Mouse (Mus musculus) stomach, embryonic 15.5 days (tissue): ENCODE data around the gene Hexim2. TPM values are rescaled to one million over a fixed set of nuclear protein-coding genes. Genes with fewer than 3 reads are reported as not detected.

ENCODE experiments used
- ATAC-seq: fragments of 200-750 bp; cut with Nextera tagmentation; 2 replicates; pipeline ENCODE4 v1.8.0; 2017; ENCODE audit warnings: low read depth, moderate number of reproducible peaks, moderate TSS enrichment; ENCODE audit not compliant: insufficient read depth, low FRiP score
- H3K27ac ChIP-seq: fragments of 300-500 bp; sonication (generic); 2 replicates; pipeline ENCODE4 v1.5.1; 2015; ENCODE audit warnings: mild to moderate bottlenecking, inconsistent platforms
- H3K27me3 ChIP-seq: fragments of 300-500 bp; sonication (generic); replicated peaks from 2 replicates; pipeline ENCODE4 v1.6.1; 2015; ENCODE audit warnings: inconsistent platforms
- H3K36me3 ChIP-seq: fragments of 300-500 bp; sonication (generic); 2 replicates; pipeline ENCODE4 v1.6.1; 2015; ENCODE audit warnings: inconsistent platforms
- H3K4me1 ChIP-seq: fragments of 300-500 bp; sonication (generic); 2 replicates; pipeline ENCODE4 v1.6.1; 2015; ENCODE audit warnings: inconsistent platforms
- H3K4me2 ChIP-seq: fragments of 300-500 bp; sonication (generic); 2 replicates; pipeline ENCODE4 v1.6.1; 2015; ENCODE audit warnings: mild to moderate bottlenecking, inconsistent platforms
- H3K4me3 ChIP-seq: fragments of 300-500 bp; sonication (generic); replicated peaks from 2 replicates; pipeline ENCODE4 v1.5.1; 2015; ENCODE audit warnings: inconsistent platforms
- H3K9ac ChIP-seq: fragments of 300-500 bp; sonication (generic); 2 replicates; pipeline ENCODE4 v1.6.1; 2015; ENCODE audit warnings: inconsistent platforms
- H3K9me3 ChIP-seq: fragments of 300-500 bp; sonication (generic); 2 replicates; pipeline ENCODE4 v1.6.1; 2016; ENCODE audit warnings: inconsistent platforms
- WGBS: fragments of 180-500 bp; shearing (Covaris S2); methylation state at CpG from one replicate; pipeline ENCODE4 v1.1.7; 2015; 5-methylcytosine and 5-hydroxymethylcytosine counted together
- polyA plus RNA-seq: library from polyadenylated mRNA; unstranded; fragments of >200 nt; fragmentation: Nextera tagmentation; extraction: Ambion mirVana; gene quantifications from 2 replicates; pipeline ENCODE4 v1.2.1, GENCODE M21; 2015

The Hexim2 gene
- polyA plus RNA-seq, 1 experiment from 2014 or later: 8.7 TPM

GRCm38 (mm10) chr11:103101866-103102501, 30.2 kb upstream of the Hexim2 start:
- 0 out of 2 replicates have a peak overlapping the region, but pooled peaks have one; percentile 32 for H3K27ac ChIP-seq
- 0 out of 2 replicates have a peak, but pooled peaks have one; percentile 6 for ATAC-seq
- 2% methylated on average over 30 of the region's 30 CpGs for WGBS

GRCm38 (mm10) chr11:103102725-103103349, 29.4 kb upstream of the Hexim2 start:
- Histone ChIP-seq H3K4me1 (peaks cover 30% of the 10 kb centered on the region), H3K27me3 (peaks cover 10% of the 10 kb centered on the region; the same call in 1 of the 2 replicates), H3K27ac (peak overlapping the region; percentile 6; the same call in 1 of the 2 replicates), H3K4me3 (peak overlapping the region; percentile 62), H3K4me2 (peak overlapping the region; percentile 89), H3K9ac (peak overlapping the region; percentile 26), H3K36me3 (no peaks in the 10 kb centered on the region), H3K9me3 (no peaks in the 10 kb centered on the region)
- ATAC-seq: peak; percentile 92
- 1% methylated on average over 35 of the region's 35 CpGs for WGBS

More at GRCm38 (mm10) chr11:103101866-103102501, 30.2 kb upstream of the Hexim2 start:
- Histone ChIP-seq H3K4me3 (peak overlapping the region; percentile 62), H3K9ac (peak overlapping the region; percentile 26), H3K27me3 (peaks cover 10% of the 10 kb centered on the region; the same call in 1 of the 2 replicates), H3K9me3 (no peaks in the 10 kb centered on the region), H3K4me1 (peaks cover 38% of the 10 kb centered on the region), H3K36me3 (no peaks in the 10 kb centered on the region), H3K4me2 (peak overlapping the region; percentile 89)

- 54% methylated on average over 8 of the region's 8 CpGs for WGBS
- no peak for ATAC-seq
- Histone ChIP-seq H3K9me3 (no peaks in the 10 kb centered on the region), H3K4me3 (peak overlapping the region; percentile 62), H3K27ac (no peak overlapping the region), H3K4me1 (peaks cover 30% of the 10 kb centered on the region), H3K36me3 (no peaks in the 10 kb centered on the region), H3K27me3 (peaks cover 10% of the 10 kb centered on the region; the same call in 1 of the 2 replicates), H3K9ac (0 out of 2 replicates have a peak overlapping the region, but pooled peaks have one; percentile 26), H3K4me2 (peak overlapping the region; percentile 89)
Measured at GRCm38 (mm10) chr11:103103621-103104020, 28.6 kb upstream of the Hexim2 start.

- Histone ChIP-seq H3K27ac (no peak overlapping the region; the same call in 1 of the 2 replicates), H3K27me3 (peaks cover 10% of the 10 kb centered on the region; the same call in 1 of the 2 replicates), H3K36me3 (no peaks in the 10 kb centered on the region), H3K9ac (no peak overlapping the region), H3K4me2 (peak overlapping the region; percentile 89), H3K9me3 (no peaks in the 10 kb centered on the region), H3K4me1 (peaks cover 30% of the 10 kb centered on the region), H3K4me3 (no peak overlapping the region)
- 62% methylated on average over 7 of the region's 7 CpGs for WGBS
- peak; percentile 19; the same call in 1 of the 2 replicates for ATAC-seq
Measured at GRCm38 (mm10) chr11:103104469-103104868, 27.8 kb upstream of the Hexim2 start.

GRCm38 (mm10) chr11:103105180-103105725, 27.0 kb upstream of the Hexim2 start:
- ATAC-seq: no peak
- Histone ChIP-seq H3K4me1 (peaks cover 28% of the 10 kb centered on the region), H3K4me2 (no peak overlapping the region), H3K27ac (no peak overlapping the region), H3K36me3 (no peaks in the 10 kb centered on the region), H3K4me3 (no peak overlapping the region), H3K9me3 (no peaks in the 10 kb centered on the region), H3K27me3 (0 out of 2 replicates have a peak, but pooled peaks cover 9% of the 10 kb centered on the region), H3K9ac (no peak overlapping the region)
- 53% methylated on average over 14 of the region's 14 CpGs for WGBS

GRCm38 (mm10) chr11:103105810-103106209, 26.4 kb upstream of the Hexim2 start:
- Histone ChIP-seq H3K4me3 (no peak overlapping the region), H3K4me2 (no peak overlapping the region), H3K9ac (no peak overlapping the region), H3K27ac (no peak overlapping the region), H3K27me3 (0 out of 2 replicates have a peak, but pooled peaks cover 7% of the 10 kb centered on the region), H3K9me3 (no peaks in the 10 kb centered on the region), H3K36me3 (no peaks in the 10 kb centered on the region), H3K4me1 (peaks cover 24% of the 10 kb centered on the region)
- WGBS: 88% methylated on average over 6 of the region's 6 CpGs
- ATAC-seq: no peak

- Histone ChIP-seq H3K4me1 (peaks cover 22% of the 10 kb centered on the region), H3K36me3 (no peaks in the 10 kb centered on the region), H3K9ac (no peak overlapping the region), H3K4me2 (no peak overlapping the region), H3K27me3 (0 out of 2 replicates have a peak, but pooled peaks cover under 1% of the 10 kb centered on the region), H3K4me3 (no peak overlapping the region), H3K9me3 (no peaks in the 10 kb centered on the region), H3K27ac (no peak overlapping the region)
- 63% methylated on average over 4 of the region's 4 CpGs for WGBS
- no peak for ATAC-seq
Measured at GRCm38 (mm10) chr11:103106386-103106785, 25.8 kb upstream of the Hexim2 start.

- Histone ChIP-seq H3K9ac (no peak overlapping the region), H3K4me2 (peak overlapping the region; percentile 75), H3K27ac (peak overlapping the region; percentile 78), H3K9me3 (no peaks in the 10 kb centered on the region), H3K36me3 (no peaks in the 10 kb centered on the region), H3K4me3 (peak overlapping the region; percentile 35), H3K4me1 (peaks cover 22% of the 10 kb centered on the region), H3K27me3 (no peaks in the 10 kb centered on the region)
- WGBS: 24% methylated on average over 10 of the region's 10 CpGs
- ATAC-seq: no peak
Measured at GRCm38 (mm10) chr11:103111301-103111700, 20.9 kb upstream of the Hexim2 start.

- Histone ChIP-seq H3K27ac (peak overlapping the region; percentile 78), H3K9ac (peak overlapping the region; percentile 14; the same call in 1 of the 2 replicates), H3K27me3 (no peaks in the 10 kb centered on the region), H3K4me3 (peak overlapping the region; percentile 35), H3K4me2 (peak overlapping the region; percentile 75), H3K4me1 (peaks cover 22% of the 10 kb centered on the region), H3K9me3 (no peaks in the 10 kb centered on the region), H3K36me3 (no peaks in the 10 kb centered on the region)
- WGBS: 2% methylated on average over 28 of the region's 28 CpGs
- no peak for ATAC-seq
Measured at GRCm38 (mm10) chr11:103111881-103112551, 20.2 kb upstream of the Hexim2 start.

- Histone ChIP-seq H3K9ac (no peak overlapping the region), H3K4me1 (peaks cover 22% of the 10 kb centered on the region), H3K27me3 (no peaks in the 10 kb centered on the region), H3K36me3 (no peaks in the 10 kb centered on the region), H3K9me3 (no peaks in the 10 kb centered on the region), H3K27ac (peak overlapping the region; percentile 78), H3K4me2 (peak overlapping the region; percentile 75), H3K4me3 (peak overlapping the region; percentile 35)
- ATAC-seq: no peak
- 33% methylated on average over 9 of the region's 9 CpGs for WGBS
Measured at GRCm38 (mm10) chr11:103112552-103112912, 19.7 kb upstream of the Hexim2 start.

- Histone ChIP-seq H3K4me3 (no peak overlapping the region), H3K27ac (peak overlapping the region; percentile 78), H3K27me3 (no peaks in the 10 kb centered on the region), H3K4me1 (peaks cover 22% of the 10 kb centered on the region), H3K9ac (no peak overlapping the region), H3K4me2 (peak overlapping the region; percentile 75; the same call in 1 of the 2 replicates), H3K9me3 (no peaks in the 10 kb centered on the region), H3K36me3 (no peaks in the 10 kb centered on the region)
- 57% methylated on average over 12 of the region's 12 CpGs for WGBS
- ATAC-seq: no peak
Measured at GRCm38 (mm10) chr11:103113005-103113404, 19.2 kb upstream of the Hexim2 start.
